Mouse (Mus musculus) forebrain, embryonic 15.5 days (tissue): ENCODE measurements at regions not wholly inside any gene's neighbourhood (a gene's known extent, or its start where the extent isn't known, plus 50 kb on each side); places are given as distances from the start of the nearest gene placed in this dataset.
"Not testable (repeated sequence)": the region's sequence is repeated elsewhere in the genome, so short reads cannot be mapped to it uniquely, and the experiment has no call there.

Experiments used
- ATAC-seq: fragments of 200-750 bp; cut with Nextera tagmentation; replicated peaks from 2 replicates; pipeline ENCODE4 v1.8.0; 2017; ENCODE audit warnings: mild to moderate bottlenecking, moderate TSS enrichment, moderate library complexity
- H3K27ac ChIP-seq: fragments of 300-500 bp; sonication (generic); replicated peaks from 2 replicates; pipeline ENCODE4 v1.5.1; 2015; ENCODE audit warnings: mild to moderate bottlenecking, inconsistent platforms
- H3K27me3 ChIP-seq: fragments of 300-500 bp; sonication (generic); 2 replicates; pipeline ENCODE4 v1.6.1; 2015; ENCODE audit warnings: inconsistent platforms
- H3K36me3 ChIP-seq: fragments of 300-500 bp; sonication (generic); 2 replicates; pipeline ENCODE4 v1.6.1; 2015; ENCODE audit warnings: mild to moderate bottlenecking, inconsistent platforms
- H3K4me1 ChIP-seq: fragments of 300-500 bp; sonication (generic); 2 replicates; pipeline ENCODE4 v1.6.1; 2015; ENCODE audit warnings: inconsistent platforms
- H3K4me2 ChIP-seq: fragments of 300-500 bp; sonication (generic); replicated peaks from 2 replicates; pipeline ENCODE4 v1.6.1; 2015; ENCODE audit warnings: mild to moderate bottlenecking, inconsistent platforms
- H3K4me3 ChIP-seq: fragments of 300-500 bp; sonication (generic); 2 replicates; pipeline ENCODE4 v1.5.1; 2015; ENCODE audit warnings: mild to moderate bottlenecking, inconsistent platforms
- H3K9ac ChIP-seq: fragments of 300-500 bp; sonication (generic); replicated peaks from 2 replicates; pipeline ENCODE4 v1.6.1; 2015; ENCODE audit warnings: mild to moderate bottlenecking, inconsistent platforms
- H3K9me3 ChIP-seq: fragments of 300-500 bp; sonication (generic); 2 replicates; pipeline ENCODE4 v1.6.1; 2016; ENCODE audit warnings: inconsistent platforms
- WGBS: fragments of 180-500 bp; shearing (Covaris S2); methylation state at CpG from one replicate; pipeline ENCODE4 v1.1.7; 2015; ENCODE audit warnings: mixed read lengths; 5-methylcytosine and 5-hydroxymethylcytosine counted together

- Histone ChIP-seq H3K9me3 (no peaks in the 10 kb centered on the region), H3K9ac (no peak overlapping the region), H3K4me2 (no peak overlapping the region), H3K4me3 (no peak overlapping the region), H3K27ac (no peak overlapping the region), H3K27me3 (no peaks in the 10 kb centered on the region), H3K4me1 (no peaks in the 10 kb centered on the region), H3K36me3 (no peaks in the 10 kb centered on the region)
- peak; percentile 75 for ATAC-seq
- WGBS: 62% methylated on average over 4 of the region's 4 CpGs
Measured at GRCm38 (mm10) chr10:114265927-114266326, 536.2 kb downstream of the Trhde start.

GRCm38 (mm10) chr10:114241606-114242005 lies 560.5 kb downstream of the Trhde start:
- Histone ChIP-seq H3K9ac (no peak overlapping the region), H3K4me3 (no peak overlapping the region), H3K4me2 (no peak overlapping the region), H3K4me1 (no peaks in the 10 kb centered on the region), H3K27me3 (no peaks in the 10 kb centered on the region), H3K36me3 (no peaks in the 10 kb centered on the region), H3K27ac (no peak overlapping the region), H3K9me3 (no peaks in the 10 kb centered on the region)
- ATAC-seq: no peak
- 69% methylated on average over 4 of the region's 4 CpGs for WGBS

DNA sequence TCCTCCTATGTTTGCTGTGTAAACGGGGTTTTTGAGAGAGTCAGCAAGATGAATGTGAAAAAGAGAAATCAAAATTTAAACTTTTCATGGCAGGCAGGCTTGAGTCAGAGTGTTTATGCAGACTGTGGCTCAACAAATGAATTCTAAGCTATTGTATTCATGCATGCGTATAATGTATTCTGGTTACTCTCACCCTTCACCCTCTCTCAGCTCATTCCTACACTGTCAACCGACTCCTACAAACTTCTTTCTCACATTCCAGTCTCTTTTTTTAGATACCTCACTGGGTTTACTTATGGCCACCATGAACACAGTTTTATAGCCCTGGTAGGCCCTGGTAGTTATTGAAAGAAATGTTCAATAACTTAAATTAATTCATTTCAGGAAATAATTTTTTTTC lies 574.5 kb downstream of the Trhde start:
- no peak overlapping the region for H3K27ac ChIP-seq
- H3K4me1 ChIP-seq: no peaks in the 10 kb centered on the region
- H3K4me2 ChIP-seq: no peak overlapping the region
- no peaks in the 10 kb centered on the region for H3K36me3 ChIP-seq
- ATAC-seq: no peak
- no peak overlapping the region for H3K9ac ChIP-seq
- H3K27me3 ChIP-seq: no peaks in the 10 kb centered on the region
- no peaks in the 10 kb centered on the region for H3K9me3 ChIP-seq
- WGBS: 69% methylated on average over 3 of the region's 3 CpGs
- no peak overlapping the region for H3K4me3 ChIP-seq

GRCm38 (mm10) chr10:114201583-114201982 lies 600.5 kb downstream of the Trhde start:
- H3K4me2 ChIP-seq: no peak overlapping the region
- WGBS: 95% methylated on average over 4 of the region's 4 CpGs

GRCm38 (mm10) chr10:114200939-114201338 lies 601.2 kb downstream of the Trhde start:
- Histone ChIP-seq H3K4me1 (no peaks in the 10 kb centered on the region), H3K27me3 (no peaks in the 10 kb centered on the region), H3K36me3 (no peaks in the 10 kb centered on the region), H3K9me3 (no peaks in the 10 kb centered on the region), H3K4me2 (no peak overlapping the region), H3K9ac (no peak overlapping the region), H3K27ac (no peak overlapping the region), H3K4me3 (no peak overlapping the region)
- no peak for ATAC-seq
- 56% methylated on average over 2 of the region's 2 CpGs for WGBS

More at GRCm38 (mm10) chr10:114201583-114201982, 600.5 kb downstream of the Trhde start:
- no peaks in the 10 kb centered on the region for H3K4me1 ChIP-seq
- no peaks in the 10 kb centered on the region for H3K36me3 ChIP-seq
- no peaks in the 10 kb centered on the region for H3K27me3 ChIP-seq
- no peak overlapping the region for H3K9ac ChIP-seq
- no peak overlapping the region for H3K27ac ChIP-seq
- no peak overlapping the region for H3K4me3 ChIP-seq
- 0 out of 2 replicates have a peak, but pooled peaks have one; percentile 16 for ATAC-seq
- H3K9me3 ChIP-seq: no peaks in the 10 kb centered on the region

DNA sequence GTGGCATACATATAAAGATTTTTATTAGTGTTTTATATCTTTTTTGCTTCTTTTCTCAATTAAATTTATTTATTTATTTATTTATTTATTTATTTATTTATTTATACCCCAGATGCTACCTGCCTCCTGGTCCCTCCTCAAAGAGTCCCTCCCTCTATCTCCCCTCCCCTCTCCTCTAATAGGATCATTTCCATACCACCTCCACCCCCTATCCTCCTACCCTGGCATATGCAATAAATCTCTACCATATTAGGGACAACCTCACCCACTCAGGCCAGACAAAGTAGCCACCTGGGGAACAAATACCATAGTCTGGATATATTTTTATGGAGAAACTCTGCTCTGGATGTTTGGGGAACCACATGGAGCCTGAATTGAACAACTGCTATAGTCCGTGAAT lies 615.8 kb downstream of the Trhde start:
- Histone ChIP-seq H3K4me1 (no peaks in the 10 kb centered on the region), H3K9me3 (no peaks in the 10 kb centered on the region), H3K27ac (no peak overlapping the region), H3K9ac (no peak overlapping the region), H3K27me3 (no peaks in the 10 kb centered on the region), H3K4me3 (no peak overlapping the region), H3K4me2 (no peak overlapping the region), H3K36me3 (no peaks in the 10 kb centered on the region)
- 94% methylated on average over 1 of the region's 1 CpGs for WGBS
- no peak for ATAC-seq

- H3K27ac ChIP-seq, ATAC-seq, H3K36me3 ChIP-seq, H3K4me1 ChIP-seq, H3K4me3 ChIP-seq, H3K27me3 ChIP-seq, H3K4me2 ChIP-seq, H3K9ac ChIP-seq, H3K9me3 ChIP-seq: not testable (repeated sequence)
- 88% methylated on average over 9 of the region's 9 CpGs for WGBS
Measured at GRCm38 (mm10) chr10:114143345-114143744, 658.8 kb downstream of the Trhde start.

GRCm38 (mm10) chr10:114137924-114138323 lies 664.2 kb downstream of the Trhde start:
- Histone ChIP-seq H3K4me3 (no peak overlapping the region), H3K4me1 (no peaks in the 10 kb centered on the region), H3K9me3 (no peaks in the 10 kb centered on the region), H3K27ac (no peak overlapping the region), H3K36me3 (no peaks in the 10 kb centered on the region), H3K4me2 (no peak overlapping the region), H3K9ac (no peak overlapping the region), H3K27me3 (no peaks in the 10 kb centered on the region)
- no peak for ATAC-seq
- WGBS: 100% methylated on average over 1 of the region's 1 CpGs

GRCm38 (mm10) chr10:114137095-114137494 lies 665.0 kb downstream of the Trhde start:
- H3K36me3 ChIP-seq: no peaks in the 10 kb centered on the region
- ATAC-seq: no peak
- H3K4me2 ChIP-seq: no peak overlapping the region
- no peak overlapping the region for H3K9ac ChIP-seq
- no peak overlapping the region for H3K4me3 ChIP-seq
- H3K9me3 ChIP-seq: no peaks in the 10 kb centered on the region
- no peak overlapping the region for H3K27ac ChIP-seq
- H3K4me1 ChIP-seq: no peaks in the 10 kb centered on the region
- no peaks in the 10 kb centered on the region for H3K27me3 ChIP-seq
- 69% methylated on average over 1 of the region's 1 CpGs for WGBS
